Mouse (Mus musculus): ENCODE data around the gene Hoxd13. TPM values are rescaled to one million over a fixed set of nuclear protein-coding genes. Genes with fewer than 3 reads are reported as not detected.

Hoxd13 gene
- total RNA-seq, 2 experiments from 2014 or later = not detected

DNA sequence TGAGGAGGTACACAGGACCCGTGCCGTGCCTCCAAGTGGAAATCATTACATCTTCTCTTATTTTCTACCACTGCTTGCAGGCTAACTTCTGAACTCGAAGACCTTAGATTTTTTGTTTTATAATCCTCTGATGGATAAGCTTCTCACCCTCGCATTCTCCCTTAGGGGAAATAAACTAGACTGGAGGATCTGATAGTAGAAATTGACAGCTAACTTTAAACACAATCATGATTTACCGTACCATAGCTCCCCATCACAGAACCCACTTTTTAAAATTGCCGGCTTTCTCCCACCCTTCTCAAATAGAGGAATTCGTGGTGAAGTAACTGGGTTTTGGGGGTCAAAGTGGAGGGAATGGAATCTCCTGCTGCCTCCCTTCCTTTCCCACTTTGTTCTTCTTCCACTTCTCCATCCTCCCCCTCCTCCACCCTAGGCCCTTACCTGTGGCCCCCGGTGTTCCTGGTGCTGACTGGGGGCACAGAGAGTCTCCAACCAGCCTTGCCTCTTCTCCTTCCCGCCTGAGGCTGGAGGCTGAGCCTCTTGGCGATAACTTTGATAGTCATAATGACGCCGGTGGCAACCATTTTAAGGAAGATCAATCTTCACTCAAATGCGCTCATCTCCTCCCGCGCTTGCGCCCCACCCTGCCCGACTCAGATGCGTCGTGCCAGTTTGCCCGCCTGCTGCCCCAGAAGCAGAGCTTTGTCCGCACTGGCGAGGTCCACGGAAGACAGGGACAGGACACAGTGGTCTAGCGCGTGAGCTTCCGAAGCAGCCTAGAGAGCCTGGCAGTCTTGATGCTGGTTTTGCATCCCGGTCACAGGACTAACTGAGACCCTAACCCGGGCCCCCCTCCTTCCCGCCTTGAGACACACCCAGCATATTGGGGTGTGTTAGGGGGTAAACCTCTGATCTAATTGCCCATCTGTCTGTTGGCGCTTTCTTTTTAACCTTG, 7.4 kb upstream of the Hoxd13 start:
- ATAC-seq (replicated peaks; ENCODE audit: poor library complexity) = no peak

DNA sequence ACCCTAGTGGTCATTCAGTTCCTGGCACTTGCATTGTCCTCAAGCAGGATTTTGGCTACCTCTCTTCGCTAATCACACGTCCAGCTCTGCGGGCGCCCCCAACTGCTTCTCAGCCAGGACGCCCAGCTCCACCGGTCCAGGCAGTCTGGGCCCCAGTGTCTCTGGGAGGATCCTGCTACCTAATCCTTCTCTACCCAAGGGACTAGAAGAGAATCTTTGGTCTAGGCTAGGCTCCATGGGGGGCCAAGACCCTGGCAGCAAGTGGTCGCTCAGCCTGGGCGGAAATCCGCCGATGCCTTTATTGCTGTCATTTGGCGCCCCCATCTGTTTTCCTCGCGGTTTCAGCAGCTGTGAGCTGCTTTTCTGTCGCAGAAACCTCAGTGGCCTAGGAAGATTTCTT, 6.4 kb upstream of the Hoxd13 start:
- ATAC-seq (replicated peaks; ENCODE audit: poor library complexity) = 0 out of 2 replicates have a peak, but pooled peaks have one; percentile 35

DNA sequence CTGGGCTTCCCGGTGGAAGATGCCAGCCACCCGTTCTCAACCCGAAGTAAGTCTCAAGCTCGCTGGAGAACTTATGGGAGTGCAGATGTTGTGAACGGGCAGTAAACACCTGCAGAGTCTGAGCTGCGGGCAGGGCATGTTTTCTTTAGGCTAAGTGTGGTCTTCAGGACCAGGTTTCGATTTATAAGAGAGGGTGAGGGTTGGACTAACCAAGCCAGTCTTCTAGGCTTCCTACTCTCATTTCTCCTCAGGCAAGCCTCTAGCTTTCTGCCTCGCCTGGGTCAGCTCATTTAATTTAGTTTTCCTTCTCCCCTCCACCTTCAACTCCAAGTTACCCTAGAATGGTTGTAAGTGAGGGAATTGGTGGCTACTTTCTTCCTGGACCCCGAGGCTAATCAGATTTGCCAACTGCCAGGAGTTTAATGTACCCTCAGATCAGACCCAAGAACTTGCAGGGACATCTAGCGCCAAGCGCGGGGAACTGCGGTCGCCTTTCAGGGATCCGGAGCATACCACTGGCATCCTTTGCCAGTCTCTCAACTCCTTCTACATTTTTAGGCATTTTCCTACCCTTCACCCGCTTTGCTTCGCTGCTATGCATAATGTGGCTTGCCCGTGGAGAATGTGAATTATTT, 4.7 kb upstream of the Hoxd13 start:
- peak; percentile 61 for ATAC-seq (replicated peaks; ENCODE audit: poor library complexity)

DNA sequence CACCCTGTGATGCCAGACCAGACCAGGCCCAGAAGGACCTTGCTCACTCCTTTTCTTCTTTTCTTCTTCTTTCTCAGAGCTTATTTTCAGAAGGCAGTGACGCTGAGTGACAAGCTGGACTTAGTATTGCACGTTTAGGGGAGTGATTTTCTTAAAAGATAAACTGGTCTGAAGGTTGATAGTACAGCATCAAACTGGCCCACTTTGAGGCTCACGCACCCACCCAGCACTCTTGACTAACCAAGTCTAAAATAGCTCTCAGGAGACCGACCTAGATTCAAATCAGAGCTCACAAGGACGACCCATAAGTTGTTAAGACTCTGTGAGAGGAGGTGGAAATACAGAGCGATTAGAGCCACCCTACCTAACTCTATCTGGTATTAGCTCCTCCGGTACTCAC, 1.7 kb upstream of the Hoxd13 start:
- no peak for ATAC-seq (replicated peaks; ENCODE audit: poor library complexity)

DNA sequence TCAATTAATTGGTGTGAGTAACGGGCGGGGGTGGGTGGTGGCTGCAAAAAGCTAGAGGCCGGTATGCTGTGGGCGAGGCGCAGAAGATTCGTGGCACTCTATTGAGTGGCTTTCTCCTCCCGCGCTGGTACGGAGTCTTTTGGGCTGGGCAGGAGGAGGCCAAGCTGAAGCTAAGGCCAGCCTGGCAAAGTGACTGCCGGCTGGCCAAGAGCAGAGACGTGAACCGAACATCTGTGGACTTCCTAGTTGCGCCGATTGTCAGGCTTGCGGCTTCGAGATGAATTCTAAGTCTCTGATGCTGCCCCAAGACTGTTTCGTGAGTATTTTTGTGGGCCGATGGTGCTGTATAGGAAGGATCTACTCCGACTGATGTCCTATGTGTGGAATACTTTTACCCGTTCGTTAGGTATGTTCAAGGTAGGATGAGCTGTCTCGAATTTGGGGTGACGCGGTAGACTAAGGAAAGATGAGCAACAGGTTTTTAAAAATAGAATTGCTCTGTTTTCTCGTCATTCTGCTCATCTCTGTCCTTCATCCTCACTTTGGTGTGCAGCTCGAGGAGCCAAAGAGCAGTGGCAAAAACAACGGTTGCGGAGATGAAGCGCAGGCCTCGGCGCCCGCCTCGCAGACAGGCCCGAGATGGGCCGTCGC, 794 bp upstream of the Hoxd13 start:
- ATAC-seq (replicated peaks; ENCODE audit: poor library complexity) = no peak

DNA sequence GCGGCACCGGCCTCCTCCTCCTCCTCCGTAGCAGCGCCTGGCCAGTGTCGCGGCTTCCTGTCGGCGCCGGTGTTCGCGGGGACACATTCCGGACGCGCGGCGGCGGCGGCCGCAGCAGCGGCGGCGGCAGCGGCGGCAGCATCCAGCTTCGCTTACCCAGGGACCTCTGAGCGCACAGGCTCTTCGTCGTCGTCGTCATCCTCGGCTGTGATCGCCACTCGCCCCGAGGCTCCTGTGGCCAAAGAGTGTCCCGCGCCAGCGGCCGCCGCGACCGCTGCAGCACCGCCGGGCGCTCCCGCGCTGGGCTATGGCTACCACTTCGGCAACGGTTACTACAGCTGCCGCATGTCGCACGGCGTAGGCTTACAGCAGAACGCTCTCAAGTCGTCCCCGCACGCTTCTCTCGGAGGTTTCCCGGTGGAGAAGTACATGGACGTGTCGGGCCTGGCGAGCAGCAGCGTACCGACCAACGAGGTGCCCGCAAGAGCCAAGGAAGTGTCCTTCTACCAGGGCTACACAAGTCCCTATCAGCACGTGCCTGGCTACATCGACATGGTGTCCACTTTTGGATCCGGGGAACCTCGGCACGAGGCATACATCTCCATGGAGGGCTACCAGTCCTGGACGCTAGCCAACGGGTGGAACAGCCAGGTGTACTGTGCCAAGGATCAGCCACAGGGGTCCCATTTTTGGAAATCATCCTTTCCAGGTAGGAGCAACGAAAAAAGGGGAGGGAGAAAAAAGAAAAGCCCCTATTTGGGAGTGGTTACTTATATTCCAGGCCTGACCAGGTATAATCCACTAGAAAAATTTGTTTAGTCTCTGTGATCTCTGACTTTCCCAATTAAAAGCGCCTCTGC, 490 bp downstream of the Hoxd13 start:
- ATAC-seq (replicated peaks; ENCODE audit: poor library complexity) = no peak

DNA sequence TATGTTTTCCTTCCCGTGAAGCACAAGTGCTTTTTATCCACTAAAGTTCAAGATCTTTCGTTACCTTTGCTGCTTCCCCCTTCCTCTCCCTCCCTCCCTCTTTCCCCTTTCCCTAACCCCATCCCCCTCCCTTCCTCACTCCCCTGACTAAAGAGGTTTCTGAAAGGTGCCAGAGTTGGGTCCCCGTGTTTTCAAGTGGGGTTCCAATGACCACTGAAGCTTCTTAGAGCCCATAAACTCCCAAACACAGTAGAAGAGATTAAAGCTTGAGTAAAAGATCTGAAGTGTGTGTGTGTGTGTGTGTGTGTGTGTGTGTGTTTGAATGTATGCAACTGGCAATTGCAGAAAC, 1.1 kb downstream of the Hoxd13 start:
- no peak for ATAC-seq (replicated peaks; ENCODE audit: poor library complexity)

DNA sequence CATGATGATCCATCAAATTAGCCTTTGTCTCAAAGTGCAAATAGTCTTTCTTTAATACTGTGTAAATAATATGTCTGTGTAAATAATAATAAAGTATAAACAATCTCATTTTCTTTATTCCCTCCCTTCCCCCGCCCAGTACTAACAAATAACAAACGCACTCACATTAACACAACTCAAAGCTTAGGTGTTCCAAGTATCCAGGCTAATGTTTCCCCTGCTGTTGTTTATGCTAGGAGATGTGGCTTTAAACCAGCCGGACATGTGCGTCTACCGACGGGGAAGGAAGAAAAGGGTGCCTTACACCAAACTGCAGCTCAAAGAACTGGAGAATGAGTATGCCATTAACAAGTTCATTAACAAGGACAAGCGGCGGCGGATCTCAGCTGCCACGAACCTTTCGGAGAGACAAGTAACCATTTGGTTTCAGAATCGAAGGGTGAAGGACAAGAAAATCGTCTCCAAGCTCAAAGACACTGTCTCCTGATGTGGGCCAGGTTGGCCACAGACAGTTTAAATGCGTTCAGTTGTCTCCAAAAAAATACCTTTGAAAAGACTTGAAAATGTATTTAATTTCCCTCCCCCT, 1.6 kb downstream of the Hoxd13 start:
- ATAC-seq (replicated peaks; ENCODE audit: poor library complexity) = no peak

DNA sequence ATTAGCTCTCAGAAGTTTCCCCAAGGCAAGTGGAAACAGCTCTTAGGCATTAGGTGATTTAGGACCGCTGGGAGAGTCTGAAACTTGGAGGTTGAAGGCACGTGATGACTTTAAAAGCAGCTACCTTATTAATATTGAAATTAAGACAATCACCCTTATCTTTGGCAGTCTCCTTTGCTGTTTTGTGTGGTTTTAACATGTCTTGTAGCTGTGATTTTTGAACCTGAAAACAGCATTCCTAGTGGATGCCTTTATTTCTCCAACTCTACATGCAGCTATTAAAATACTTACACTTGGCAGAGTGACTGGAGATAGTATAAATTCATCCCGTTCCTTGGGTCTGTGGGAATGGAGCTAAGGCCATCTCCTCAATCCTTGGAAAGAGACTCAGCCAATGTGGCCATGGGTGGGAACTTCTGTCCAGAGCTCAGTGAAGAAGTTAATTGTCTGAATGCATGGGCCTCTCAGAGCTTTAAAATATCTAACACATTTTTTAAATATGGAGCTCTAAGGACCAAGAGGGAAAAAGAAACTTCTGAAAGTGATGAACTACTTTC, 2.6 kb downstream of the Hoxd13 start:
- no peak for ATAC-seq (replicated peaks; ENCODE audit: poor library complexity)

DNA sequence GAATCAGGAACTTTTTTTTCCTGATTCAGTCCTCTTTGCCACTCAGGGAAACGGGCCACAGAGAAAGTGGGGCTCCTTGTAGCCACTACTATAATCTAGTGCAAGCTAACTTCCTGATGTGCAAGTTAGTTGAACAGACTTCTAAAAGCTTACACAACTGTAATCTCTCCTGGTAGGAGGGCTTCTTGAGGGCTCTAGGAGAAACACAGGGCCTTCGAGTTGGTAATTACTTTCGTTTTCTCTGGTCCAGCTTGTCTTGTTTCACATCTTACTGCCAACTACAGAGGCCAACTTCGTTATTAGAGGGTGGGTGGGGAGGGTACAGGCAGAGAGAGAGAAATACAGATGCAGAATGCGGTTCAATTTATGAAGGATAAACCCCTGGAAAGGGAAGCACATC, 3.7 kb downstream of the Hoxd13 start:
- no peak for ATAC-seq (replicated peaks; ENCODE audit: poor library complexity)

DNA sequence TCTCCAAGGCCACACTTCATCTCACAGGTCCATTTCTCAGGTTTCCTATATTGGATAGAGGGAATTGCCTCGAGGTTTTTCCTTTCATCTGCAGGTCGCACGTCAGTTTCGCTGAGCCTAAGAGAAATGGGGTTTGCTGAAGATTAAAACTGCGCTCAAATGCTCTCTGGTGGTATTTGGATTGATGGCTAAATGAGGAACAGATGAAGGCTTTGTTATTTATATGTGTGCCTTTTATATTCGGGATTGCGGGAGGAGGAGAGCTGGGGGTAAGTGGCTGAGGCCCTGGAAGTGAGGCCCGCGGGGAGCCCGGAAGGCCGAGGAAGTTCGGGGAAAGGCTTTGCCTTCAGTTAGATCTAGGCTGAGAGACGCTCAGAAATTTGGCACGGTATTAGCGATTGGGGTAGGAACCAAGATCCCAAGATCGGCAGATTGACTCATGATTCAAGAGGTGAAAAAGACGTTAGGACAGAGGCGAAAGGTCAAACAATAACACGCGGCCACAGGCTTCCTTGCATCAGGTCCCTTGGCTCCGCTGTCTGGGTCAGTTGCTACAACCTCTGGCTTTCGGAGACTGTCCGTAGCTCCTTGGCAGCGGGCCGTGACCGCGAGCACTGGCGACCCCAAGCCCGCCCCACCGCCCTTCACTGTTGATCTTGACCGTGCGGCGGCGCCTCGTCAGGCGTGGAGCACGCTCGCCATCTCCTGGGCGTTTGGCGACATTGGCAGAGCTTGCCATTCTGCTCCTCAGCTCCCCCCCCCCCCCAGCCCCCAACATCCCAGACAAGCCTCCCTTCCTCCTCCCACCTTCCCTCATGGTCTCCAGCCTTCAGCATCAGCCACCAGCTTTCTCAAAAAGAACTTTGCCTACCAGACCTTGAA, 4.6 kb downstream of the Hoxd13 start:
- peak; percentile 89 for ATAC-seq (replicated peaks; ENCODE audit: poor library complexity)

DNA sequence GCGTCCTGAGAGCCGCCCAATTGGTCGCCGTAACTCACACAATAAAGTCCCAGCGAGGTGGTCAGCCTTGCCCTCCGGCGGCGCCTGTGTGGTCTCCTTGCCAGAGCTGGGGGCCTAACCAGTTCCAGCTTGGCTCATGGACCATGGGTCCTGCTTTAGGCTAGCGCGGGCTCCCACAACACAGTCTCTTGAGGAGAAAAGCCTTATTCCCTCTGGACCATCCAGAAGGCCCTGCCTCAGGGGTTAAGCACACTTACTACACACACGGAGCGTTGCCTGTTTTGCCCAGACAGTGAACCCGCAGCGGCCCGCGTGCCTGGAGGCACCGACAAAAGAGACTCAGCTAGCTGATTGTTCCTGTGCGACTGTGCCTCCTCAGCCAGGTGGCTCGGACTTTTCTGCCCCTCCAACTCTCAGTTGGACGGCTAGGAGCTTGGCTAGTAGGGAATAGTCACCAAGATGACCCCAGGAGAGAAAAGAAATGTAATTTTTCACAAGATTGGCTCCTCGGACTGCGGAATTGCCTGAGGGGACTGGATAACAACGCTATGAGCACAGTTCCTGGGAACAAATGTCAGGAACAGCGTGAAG, 5.8 kb downstream of the Hoxd13 start:
- no peak for ATAC-seq (replicated peaks; ENCODE audit: poor library complexity)

DNA sequence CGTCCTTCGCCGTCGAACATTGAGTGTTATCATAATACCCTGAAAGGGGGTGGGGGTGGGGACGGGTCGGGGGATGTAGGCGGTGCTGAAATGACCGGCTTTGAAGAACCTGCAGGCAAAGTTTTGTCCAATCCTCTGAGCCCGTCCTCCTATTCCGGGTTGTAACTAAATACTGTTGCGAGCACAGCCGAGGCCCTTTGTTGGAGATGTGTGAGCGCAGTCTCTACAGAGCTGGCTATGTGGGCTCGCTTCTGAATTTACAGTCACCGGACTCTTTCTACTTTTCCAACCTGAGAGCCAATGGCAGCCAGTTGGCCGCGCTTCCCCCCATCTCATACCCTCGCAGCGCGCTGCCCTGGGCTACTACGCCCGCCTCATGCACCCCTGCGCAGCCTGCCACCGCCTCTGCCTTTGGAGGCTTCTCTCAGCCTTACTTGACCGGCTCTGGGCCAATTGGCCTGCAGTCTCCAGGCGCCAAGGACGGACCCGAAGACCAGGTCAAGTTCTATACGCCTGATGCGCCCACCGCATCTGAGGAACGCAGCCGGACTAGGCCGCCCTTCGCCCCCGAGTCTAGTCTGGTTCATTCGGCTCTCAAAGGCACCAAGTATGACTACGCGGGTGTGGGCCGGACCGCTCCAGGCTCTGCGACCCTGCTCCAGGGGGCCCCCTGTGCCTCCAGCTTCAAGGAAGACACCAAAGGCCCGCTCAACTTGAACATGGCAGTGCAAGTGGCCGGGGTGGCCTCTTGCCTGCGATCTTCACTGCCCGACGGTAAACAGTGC, 7.0 kb downstream of the Hoxd13 start, which contains the start of gene Hoxd12:
TSS of gene Hoxd12 (plus strand) at position 133 of the 785 bp plus-strand sequence.
- ATAC-seq (replicated peaks; ENCODE audit: poor library complexity) = no peak

DNA sequence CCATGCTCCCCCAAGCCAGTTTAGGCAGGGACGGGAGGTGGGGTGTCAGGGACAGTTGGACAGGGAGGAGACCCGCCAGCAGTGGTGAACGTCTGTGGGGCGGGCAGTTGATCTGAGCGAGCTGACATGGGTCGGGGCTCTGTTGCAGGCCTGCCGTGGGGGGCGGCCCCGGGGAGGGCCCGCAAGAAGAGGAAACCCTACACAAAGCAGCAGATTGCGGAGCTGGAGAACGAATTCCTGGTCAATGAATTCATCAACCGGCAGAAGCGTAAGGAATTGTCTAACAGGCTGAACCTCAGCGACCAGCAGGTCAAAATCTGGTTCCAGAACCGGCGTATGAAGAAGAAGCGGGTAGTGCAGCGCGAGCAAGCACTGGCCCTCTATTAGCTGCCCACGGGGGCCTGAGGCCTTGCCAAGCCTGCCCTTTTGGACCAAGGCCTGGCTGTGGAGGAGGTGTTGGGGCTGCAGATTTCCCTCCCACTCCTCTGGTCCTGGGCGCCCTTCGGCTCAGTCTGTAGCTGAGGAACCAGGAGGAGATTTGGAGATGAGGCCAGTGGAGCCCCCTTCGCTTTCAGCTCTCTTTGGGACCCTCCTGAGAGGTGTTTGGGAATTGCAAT, 7.7 kb downstream of the Hoxd13 start:
- ATAC-seq (replicated peaks; ENCODE audit: poor library complexity) = no peak

DNA sequence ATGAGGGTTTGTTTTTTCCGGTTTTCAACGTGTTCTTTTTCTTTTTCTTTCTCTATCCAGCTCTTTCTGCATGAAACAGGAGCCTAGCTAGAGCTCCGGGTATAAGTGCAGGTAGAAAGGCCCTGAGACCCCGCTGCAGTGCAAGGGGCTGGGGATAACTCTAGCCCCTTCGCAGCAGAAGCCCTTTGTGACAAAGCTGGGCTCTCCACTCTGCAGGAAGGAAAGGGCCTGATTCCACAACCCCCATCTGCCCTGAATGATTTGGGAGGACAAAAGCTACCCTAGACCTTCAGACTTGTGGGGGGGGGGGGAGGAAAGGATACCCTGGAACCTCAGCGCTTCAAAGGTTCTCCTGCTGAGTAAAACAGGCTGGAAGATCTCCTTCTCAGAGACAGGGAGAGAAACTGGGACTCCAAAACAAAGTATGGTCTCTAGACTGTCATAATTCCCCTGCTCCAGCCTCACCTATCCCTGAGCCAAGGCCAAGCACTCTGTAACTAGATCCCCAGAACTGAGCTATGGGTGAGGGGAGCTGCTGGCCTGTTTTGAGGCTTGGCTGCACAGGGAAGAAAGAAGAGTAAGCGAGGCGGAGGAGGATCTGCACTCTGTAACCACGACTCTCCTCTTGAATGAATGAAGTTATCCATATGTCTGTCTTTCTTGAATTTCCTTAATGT, 8.4 kb downstream of the Hoxd13 start:
- ATAC-seq (replicated peaks; ENCODE audit: poor library complexity) = no peak

DNA sequence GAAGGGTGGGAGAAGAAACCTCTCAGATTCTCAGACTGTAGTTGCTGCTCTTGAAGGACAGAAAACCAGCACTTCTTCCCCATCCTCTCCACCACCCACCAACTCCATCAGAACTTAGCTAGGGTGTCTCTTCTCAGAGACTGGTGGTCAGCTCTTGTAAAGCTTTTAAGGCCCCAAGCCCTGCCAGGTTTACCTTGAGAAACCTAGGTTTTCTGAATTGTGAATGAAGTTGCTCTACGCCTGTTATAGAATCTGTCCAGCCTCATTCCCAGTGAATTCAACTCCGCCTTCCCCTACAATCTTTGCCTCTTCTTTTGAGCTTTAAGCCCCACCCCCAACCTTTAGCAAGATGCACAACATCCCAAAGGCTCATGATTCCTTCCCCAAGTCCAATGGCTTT, 9.0 kb downstream of the Hoxd13 start:
- ATAC-seq (replicated peaks; ENCODE audit: poor library complexity) = no peak
